Mouse (Mus musculus) urinary bladder, postnatal 14 days (tissue): ENCODE measurements around the gene Cfp.

Experiments
- DNase-seq: peaks from one replicate; pipeline ENCODE4 v3.0.0; 2021; ENCODE audit warnings: low spot score

Cfp gene

GRCm38 (mm10) chrX:20931364-20931763 lies at the start of gene Cfp:
TSS of gene Cfp (minus strand) at chrX:20931555.
- DNase-seq, result no peak

GRCm38 (mm10) chrX:20980901-20981300 lies 49.5 kb upstream of the Cfp start:
- DNase-seq, result no peak

- DNase-seq, result peak; percentile 87
Measured at GRCm38 (mm10) chrX:20961477-20962378, 30.4 kb upstream of the Cfp start, which contains the start of gene Uxt. TSS of gene Uxt (minus strand) at chrX:20962017.

GRCm38 (mm10) chrX:20950191-20950880 lies 19.0 kb upstream of the Cfp start, which contains the start of gene Elk1:
TSS of gene Elk1 (minus strand) at chrX:20950608.
- DNase-seq, result peak; percentile 80

GRCm38 (mm10) chrX:20946055-20946454 lies 14.7 kb upstream of the Cfp start:
- DNase-seq, result peak; percentile 35

GRCm38 (mm10) chrX:20931963-20932362 lies 608 bp upstream of the Cfp start:
- DNase-seq, result no peak

- no peak for DNase-seq
Measured at GRCm38 (mm10) chrX:20929859-20930258, 1.5 kb downstream of the Cfp start.

GRCm38 (mm10) chrX:20924976-20925375 lies 6.4 kb downstream of the Cfp start:
- no peak for DNase-seq

- DNase-seq, result no peak
Measured at GRCm38 (mm10) chrX:20923506-20923905, 7.8 kb downstream of the Cfp start.

- DNase-seq, result no peak
Measured at GRCm38 (mm10) chrX:20921366-20921765, 10.0 kb downstream of the Cfp start.

GRCm38 (mm10) chrX:20920844-20921364 lies 10.5 kb downstream of the Cfp start, which contains the start of gene Syn1:
TSS of gene Syn1 (minus strand) at chrX:20921004.
- DNase-seq, result peak; percentile 68

GRCm38 (mm10) chrX:20920249-20920843 lies 11.0 kb downstream of the Cfp start:
- DNase-seq, result no peak

- no peak for DNase-seq
Measured at GRCm38 (mm10) chrX:20915075-20915474, 16.3 kb downstream of the Cfp start.

- DNase-seq, result no peak
Measured at GRCm38 (mm10) chrX:20913726-20914125, 17.6 kb downstream of the Cfp start.

GRCm38 (mm10) chrX:20910074-20910473 lies 21.3 kb downstream of the Cfp start:
- no peak for DNase-seq
